Mouse (Mus musculus): ENCODE data around the gene Nup37.

Nup37 gene

DNA sequence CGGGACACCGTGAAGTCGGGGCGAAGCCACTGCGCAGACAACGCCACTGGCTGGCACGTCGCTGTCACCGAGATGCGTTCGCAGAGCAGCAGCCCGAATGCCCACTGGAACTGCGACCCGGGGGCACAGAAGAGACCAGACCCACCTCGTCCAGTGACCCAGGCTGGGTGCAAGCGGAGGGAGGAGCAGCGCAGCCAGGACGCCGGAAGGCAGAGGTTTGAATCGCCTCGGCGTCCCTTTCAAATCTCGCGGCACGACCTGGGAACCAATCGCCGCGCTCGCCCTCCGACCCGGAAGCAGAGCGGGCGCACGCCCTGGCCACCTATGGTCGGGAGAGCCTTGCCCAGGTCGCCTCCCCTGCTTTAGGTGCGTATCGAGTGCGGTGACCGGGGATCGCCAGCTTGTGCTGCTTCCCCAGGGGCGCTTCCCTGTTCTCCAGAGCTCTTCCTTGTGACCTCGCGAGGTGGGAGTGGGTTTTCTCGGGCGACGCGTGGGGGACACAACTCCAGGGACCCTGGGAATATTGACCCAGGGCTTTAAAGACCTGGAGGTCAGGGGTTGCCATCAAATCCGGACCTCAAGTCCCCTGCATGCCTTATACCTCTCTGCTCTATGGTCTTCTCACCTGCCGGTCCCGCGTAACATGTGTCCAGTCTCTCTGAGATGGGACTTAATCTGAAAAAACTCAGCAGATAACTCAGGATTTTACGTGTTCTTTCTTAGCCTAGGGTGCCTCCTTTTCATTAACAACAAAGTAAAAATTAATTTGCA is at the start of gene Nup37, which contains the start of gene Parpbp:
Nup37 (plus strand) TSS at position 286 of the 771 bp plus-strand sequence.
Parpbp (minus strand) TSS at position 235 of the 771 bp plus-strand sequence.
- DNase-seq (ENCODE audit: low read depth), result peak; percentile 40

DNA sequence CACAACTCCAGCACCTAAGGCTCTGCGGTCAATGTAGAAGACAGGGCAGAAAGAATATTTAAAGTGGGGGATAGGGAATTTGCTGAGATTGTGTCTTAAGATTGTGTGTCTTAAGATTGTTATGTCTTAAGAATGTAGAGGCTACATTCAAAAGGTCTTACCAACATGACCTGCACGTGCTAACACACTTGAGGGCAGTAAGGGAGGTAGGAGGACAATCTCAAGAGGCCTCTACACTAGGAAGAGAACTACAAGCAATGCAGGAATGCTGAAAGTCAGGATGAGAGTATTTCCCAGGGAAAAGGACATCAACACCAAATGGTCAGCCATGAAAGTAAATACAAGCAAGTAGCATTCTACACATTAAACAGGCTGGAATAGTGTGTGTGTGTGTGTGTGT is 40.6 kb upstream of the Nup37 start:
- no peak for DNase-seq (ENCODE audit: low read depth)

DNA sequence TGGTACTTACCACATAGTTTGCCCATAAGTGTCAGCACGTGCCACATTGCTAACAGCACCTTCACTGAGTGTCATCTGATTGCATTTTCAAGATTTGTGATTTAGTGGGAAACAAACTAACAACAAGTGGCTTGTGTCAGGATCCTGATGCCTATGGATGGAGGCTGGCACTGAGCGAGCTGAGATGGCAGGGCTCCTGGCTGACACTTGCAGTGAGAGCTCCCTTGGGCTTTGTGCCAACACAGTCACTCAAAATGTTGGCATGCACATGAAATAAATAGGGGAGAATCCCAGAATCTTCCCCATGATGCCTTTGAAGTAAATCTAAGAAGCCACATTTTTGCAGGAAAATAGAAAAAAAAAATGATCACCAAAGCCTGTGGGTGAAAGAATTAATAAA is 33.5 kb upstream of the Nup37 start:
- no peak for DNase-seq (ENCODE audit: low read depth)

DNA sequence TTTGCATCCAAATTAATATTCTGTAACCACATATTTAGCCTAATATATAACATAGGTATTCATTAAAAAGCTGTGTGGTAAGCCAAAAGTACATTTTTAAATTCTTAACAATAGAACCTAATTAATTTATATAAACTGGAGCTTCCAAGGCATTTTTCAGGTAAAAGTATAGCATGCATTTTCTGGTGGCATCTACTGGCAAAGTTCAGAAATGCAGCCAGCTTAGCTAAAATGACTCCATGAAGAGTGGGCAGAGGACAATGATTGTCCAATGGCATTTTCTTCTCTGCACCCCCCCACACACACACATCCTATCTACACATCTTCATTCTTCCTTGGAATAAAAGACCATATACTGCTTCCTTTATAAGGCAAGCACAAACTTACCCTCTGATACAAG is 27.1 kb upstream of the Nup37 start:
- no peak for DNase-seq (ENCODE audit: low read depth)

DNA sequence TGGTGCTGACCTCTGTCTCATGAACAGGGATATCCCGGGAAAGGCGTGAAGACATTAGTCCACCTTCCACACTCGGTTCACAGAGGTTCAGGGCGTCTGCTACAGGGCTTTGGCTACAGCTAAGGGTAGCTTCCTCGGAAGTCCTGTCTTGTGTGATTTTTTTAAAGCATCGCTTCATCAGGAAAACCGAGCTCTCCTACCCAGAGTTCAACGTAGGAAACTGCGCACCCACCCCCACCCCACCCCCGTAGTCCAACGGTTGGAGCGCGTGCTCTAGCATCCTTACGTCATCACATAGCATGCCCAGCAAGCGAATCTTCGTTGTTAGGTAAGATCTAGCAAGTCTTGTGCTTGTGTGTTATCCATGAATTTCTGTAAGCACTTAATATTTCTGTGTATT is 11.2 kb upstream of the Nup37 start:
- no peak for DNase-seq (ENCODE audit: low read depth)

DNA sequence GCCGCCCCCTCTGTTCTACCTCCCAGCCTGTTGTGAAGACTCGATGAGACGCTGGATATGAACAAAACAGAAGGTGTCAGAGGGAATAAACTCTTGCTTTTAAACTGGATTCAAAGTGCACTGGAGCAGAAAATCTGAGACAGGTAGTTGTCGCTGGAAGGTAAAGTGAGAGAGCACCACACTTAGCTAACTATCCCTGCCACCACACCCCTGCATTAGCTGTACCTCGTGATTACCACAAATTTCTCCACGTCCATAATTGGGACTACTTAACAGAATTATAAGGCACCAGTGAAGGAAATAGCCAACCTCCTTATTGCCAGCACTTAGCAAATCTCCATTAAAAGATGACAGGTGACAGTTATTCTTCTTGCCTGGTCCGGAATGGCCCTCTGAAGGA is 605 bp upstream of the Nup37 start:
- no peak for DNase-seq (ENCODE audit: low read depth)

DNA sequence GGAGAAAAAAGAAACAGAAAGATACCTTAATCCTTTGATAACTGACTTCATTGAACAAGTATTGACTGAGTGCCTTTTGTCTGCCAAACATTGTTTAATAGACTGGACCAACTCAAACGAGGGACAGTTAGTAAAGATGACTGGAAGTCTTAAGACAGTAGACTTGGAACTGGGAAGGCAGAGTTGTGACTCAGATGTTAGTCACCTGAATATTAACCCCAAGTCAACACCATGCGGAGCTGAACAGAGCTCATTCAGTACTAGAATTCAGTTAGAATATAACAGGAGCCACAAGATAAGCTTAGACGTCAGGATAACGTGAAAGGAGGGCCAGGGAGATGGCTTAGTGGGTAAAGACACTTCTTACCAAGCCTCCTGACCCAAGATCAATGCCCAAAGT is 3.6 kb downstream of the Nup37 start:
- peak; percentile 32 for DNase-seq (ENCODE audit: low read depth)

DNA sequence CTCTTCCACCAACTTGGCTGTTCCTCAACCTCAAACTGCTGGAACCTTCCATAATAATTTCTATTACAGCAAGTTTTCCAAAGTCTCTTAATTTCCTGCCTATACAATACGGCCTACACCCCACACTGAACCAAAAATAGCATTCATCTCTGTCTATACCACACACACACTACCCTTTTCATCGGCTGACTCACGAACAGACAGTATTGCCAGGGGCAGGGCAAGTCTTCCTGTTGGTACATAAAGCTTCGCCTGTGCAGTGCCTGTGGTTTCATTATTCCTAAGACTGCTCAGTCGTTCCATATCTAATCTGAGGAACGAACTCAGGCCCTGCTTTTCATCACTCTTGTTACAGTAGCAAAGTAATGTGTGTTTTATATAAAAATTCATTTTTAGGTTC is 4.9 kb downstream of the Nup37 start:
- peak; percentile 22 for DNase-seq (ENCODE audit: low read depth)

DNA sequence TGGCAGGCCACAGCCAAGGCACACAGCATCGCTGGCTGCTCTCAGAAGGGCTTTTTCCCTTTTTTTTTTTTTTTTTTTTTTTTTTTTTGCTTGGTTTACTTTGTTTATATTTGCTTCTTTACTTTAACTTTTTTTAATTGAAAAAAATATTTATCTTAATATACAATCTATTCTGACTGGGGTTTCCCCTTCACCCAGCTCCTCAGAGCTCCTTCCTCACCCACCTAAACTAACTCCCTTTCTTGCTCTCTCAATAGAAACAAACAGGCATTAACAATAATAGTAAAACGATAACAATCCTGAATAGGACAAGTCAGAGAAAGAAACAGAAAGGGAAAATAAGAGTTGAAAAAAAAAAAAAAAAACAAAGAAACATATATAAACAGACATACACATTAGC is 15.3 kb downstream of the Nup37 start:
- DNase-seq (ENCODE audit: low read depth), result no peak

DNA sequence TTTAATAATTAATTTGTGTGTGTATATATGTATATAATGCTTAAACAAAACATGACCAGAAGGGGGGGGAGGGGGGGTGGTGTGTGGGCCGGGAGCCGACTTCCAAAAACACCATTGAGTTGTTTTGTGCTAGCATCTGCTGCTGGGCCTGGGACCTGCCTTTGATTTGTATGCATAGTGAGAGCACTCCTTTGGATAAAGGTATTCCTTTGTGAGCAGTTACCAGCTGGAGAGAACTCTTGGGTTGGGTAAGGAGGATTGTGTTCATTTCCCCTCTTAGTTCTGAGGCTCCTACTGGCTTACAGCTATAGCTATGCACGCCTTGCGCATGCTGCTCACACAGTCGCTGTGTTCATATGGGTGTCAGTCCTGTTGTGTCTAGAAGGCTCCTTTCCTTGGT is 15.9 kb downstream of the Nup37 start:
- DNase-seq (ENCODE audit: low read depth), result no peak

DNA sequence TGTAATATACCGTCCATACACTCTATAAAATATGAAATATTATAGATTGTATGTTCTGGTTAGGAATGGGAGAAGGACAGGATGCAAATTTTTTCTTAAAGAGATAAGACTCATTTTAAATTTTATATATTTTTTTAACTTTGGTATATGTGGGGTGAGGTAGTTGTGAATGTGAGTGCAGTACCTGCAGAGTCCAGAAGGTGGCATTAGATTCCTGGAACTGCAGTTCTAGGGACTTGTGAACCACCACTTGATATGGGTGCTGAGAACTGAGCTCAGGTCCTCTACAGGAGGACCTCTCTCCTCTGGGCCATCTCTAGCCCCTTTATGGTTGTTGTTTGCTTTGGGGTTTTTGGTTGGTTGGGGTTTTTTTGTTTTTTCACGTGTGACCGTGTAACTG is 19.4 kb downstream of the Nup37 start:
- DNase-seq (ENCODE audit: low read depth), result no peak

DNA sequence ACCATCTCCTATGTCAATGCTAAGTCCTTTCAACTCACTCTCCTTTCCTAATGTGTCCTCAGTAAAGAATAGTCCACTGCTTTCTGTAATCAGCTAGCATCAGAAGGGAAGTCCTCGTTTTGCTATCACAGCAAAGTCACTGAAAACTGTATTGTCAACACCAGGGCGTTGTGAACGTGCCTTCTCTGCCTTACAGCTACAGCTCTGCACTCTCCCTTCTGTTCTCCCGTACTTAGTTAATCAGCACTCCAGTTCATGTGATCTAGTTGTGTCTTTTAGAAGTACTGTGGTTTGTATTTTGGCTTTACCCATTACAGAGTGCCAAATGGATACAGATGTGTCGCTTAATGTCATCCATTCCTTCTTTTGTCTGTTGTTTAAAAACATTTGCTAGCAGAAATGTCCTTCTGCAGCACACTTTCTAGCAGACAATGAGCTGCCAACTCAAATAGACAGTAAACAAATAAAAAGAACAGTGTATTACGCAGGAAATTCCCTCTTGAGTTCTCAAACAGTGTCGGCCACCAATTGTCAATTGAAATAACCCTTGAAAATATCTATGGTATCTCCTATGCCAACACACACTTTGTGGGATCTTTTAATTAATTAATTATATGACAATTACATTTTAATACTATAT is 20.8 kb downstream of the Nup37 start:
- no peak for DNase-seq (ENCODE audit: low read depth)

DNA sequence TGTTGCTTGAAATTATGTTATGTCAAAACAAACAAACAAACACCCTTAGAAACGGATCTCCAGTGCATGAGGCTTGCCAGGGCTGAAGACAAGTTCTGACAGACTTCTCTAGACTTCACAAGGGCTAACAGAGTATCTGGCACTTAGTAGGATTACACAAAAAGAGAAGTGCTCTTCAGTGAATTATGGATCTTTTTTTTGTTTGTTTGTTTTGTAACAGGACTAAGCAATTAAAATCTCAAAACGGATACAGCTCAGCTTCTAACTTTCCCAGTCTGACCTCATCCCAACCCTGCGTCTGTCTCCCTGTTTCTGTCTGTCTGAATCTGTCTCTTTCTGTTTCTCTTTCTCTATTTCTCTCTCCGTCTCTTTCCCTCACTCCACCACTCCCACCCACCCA is 53.7 kb downstream of the Nup37 start:
- no peak for DNase-seq (ENCODE audit: low read depth)

DNA sequence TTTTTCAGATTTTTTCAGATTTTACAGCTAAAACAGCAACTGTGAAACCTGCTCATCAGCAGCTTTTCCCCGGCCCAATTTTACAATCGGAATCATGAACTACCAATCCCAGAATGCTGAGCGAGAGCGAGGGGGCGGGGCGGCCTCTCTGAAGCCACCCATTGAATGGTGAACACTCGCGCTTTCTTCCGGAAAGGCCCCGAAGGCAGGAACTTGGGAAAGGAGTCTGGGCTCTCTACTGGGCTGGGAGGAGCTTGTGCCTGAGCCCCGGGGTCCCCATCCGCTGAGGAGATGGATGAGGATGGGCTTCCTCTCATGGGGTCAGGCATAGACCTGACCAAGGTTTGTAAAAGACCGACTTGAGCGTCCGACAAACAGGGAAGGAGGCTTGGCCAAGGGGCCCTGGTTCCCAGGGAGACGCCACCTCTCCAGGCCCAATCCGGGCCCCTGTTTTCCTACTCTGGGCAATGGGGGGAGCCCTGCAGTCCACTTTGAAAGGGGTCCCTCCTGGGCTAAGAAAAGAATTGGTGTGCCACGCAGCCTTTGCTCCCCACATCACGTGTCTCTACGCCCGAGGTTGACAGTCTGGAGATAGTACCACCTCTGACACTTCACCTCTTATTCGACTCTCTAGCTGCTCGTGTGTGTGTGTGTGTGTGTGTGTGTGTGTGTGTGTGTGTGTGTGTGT is 54.3 kb downstream of the Nup37 start, which contains the start of gene Washc3:
Washc3 (plus strand) TSS at position 143 of the 688 bp plus-strand sequence.
- DNase-seq (ENCODE audit: low read depth), result peak; percentile 71

DNA sequence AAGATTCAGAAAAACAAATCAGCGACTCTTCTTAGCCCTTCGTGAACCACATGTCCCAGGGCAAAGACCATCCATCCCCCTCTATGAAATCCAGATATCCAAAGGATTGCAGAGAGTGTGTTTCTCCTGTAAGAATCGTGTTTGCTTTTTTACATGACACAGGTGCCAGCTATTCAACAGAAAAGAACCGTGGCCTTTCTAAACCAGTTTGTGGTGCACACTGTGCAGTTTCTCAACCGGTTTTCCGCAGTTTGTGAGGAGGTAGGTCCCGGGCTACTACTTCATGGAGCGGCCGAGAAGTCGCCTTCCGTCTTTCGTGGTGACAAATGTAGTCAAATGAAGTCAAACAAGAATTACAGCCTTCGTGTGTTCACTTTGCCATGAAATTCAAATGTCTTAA is 54.9 kb downstream of the Nup37 start:
- no peak for DNase-seq (ENCODE audit: low read depth)

DNA sequence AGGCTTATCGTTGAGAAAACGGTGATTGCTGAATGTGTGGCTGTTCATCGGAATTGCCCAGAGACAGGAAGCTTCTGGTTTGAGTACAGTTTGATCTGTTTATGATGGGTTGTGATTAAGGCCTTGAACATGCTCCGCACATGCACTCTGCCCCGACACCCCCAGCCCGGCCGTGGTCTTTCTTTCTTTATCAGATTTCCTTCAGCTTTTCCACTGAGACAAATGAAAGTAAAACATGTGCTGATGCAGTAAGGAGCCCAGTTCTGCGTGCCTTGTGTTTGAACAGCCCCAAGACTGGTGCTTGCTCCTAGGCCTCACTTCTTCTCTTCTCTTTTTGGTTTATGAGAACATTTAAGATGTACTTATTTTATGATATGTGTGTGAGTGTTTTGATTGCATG is 55.8 kb downstream of the Nup37 start:
- DNase-seq (ENCODE audit: low read depth), result no peak

DNA sequence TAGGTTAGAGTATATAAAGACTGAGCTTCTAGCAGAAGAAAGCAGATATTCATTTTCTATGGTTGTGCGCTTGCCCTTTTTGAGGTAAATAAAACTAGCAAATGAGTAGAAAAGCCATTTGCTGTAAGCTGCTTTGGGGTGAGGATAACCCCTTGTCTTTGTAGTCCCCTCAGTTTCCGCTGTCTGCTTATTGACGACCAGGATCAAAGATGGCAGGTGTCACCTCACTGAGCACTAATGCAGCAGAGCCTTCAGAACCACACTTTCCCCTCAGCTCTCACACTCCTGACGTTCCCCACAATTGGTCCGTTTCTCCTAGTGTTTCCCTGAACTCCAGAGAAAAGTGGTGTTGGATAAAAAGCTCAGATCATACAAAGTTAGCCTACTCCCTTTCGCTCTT is 56.4 kb downstream of the Nup37 start:
- DNase-seq (ENCODE audit: low read depth), result no peak

DNA sequence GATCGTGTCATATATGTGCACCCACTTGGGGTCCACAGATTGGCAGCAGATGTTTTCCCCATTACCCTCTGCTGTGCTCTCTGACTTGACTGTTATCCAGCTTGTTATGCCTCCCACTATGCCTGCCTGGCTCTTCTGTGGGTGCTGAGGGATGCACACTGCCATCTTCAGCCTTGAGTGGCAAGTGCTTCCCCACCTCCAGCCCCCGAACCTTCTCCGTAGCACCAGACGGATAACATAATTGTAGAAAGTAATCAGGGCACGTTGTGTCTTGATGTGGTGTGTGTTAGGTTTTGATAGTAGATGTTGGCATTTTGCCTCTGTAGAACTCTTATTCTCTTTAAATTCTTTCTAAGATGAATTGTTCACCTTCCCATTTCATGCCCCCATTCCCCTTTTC is 65.9 kb downstream of the Nup37 start:
- no peak for DNase-seq (ENCODE audit: low read depth)

DNA sequence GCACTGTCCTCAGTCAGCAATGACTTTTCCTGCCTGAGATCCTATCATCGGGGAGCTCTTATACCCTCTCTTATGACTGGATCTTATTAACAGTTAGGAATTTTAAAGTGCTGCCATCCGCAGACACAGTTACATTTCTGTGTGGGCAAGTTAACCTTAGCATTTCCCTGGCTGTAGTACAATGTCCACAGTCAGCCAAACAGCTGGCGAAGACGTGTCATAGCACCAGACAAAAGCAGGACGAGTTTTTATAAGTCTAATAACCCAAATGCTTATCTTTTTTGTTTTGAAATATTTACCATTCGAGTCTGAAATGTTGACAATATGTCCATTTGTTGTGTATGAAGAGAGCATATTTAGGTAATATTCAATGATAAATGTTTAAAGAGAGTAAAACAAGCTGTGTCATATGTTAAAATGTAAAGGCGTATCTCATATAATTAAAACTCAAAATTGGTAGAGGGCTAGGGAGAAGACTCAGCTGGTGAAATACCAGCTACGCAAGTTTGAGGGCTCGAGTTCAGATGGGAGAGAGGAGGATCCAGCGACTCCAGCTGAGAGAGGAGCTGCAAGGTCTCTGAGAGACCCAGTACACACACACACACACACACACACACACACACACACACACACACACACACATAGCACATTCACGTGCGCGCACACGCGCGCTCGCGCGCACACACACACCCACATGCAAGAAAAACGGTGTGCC is 68.2 kb downstream of the Nup37 start:
- no peak for DNase-seq (ENCODE audit: low read depth)

DNA sequence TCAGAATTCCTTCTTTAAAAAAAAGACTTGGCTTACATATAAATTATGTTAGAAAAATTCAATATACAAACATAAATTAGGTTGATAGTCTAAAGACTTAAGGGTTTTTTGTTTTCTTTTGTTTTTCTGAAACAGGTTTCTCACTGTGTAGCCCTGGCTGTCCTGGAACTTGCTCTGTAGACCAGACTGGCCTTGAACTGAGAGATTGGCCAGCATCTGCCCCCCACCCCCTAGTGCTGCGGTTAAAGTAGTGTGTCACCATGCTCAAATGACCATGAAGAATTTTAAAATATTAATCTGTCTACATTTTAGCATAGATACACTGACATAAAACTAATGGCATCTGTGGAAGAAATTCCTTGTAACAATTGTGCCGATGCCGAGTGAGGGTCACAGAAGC is 71.4 kb downstream of the Nup37 start:
- no peak for DNase-seq (ENCODE audit: low read depth)

DNA sequence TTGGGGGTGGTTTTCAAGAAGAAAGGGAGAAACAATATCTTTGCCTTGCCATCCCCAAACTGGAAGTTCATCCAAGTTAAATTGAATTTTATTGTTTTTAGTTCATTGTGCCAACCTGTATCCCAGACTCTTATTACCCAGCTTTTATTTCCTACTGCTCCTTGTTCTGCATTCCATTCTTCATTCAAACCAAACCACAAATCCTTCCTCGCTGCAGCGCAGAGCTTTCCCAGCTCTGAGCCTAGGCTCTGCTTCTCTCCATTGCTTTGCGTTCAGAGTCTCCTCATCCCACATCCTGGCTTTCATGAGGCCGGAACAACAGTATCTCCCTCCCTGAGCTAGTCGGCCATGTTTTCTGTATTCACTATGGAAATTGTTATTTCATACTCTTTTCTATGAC is 74.9 kb downstream of the Nup37 start:
- peak; percentile 35 for DNase-seq (ENCODE audit: low read depth)

DNA sequence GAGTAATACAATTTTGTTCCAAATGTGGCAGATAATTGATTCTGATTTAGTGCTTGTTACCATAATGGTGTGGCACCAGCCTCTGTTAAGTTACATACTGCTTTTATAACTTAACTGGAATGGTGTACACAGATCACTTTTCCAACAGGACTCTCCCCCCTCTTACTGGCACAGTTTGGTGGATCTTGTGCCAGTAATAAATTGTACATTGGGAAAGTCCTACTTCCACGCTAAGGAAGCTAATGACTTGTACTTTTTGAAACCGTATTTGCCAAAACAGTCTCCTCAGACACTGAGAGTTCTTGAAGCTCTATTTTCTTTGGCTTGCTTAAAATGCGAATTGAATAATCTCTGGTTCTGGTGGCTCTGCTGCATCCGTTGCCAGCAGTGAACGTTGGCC is 78.6 kb downstream of the Nup37 start:
- peak; percentile 48 for DNase-seq (ENCODE audit: low read depth)

DNA sequence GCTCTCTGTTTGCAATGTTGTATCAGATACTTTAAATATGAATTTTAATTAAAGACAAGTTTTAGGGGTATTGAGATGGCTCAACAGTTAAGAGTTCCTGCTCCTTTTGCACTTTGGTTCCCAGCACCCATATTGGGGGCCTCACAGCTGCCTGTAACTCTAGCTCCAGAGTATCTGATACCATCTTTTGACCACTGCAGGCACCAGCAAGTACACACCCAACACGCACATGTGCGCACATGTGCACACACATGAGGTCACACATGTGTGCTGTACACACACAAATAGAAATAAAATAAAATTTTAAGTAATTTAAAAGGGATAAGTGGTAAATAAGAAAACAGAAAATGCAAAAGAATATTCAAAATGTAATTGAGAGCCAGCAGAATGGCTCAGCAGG is 81.2 kb downstream of the Nup37 start:
- DNase-seq (ENCODE audit: low read depth), result no peak

Data from fibroblast of lung, adult 2 months (primary cell).